Mouse (Mus musculus) embryonic stem cell, embryonic (primary cell): Measurements from ENCODE around the gene Paf1.

Experiments used
- CTCF ChIA-PET, 4 experiments: fragments of 300-600 bp in 2 of 4; fragments of 350-600 bp in 2 of 4; sonication (Branson Sonifier 250); formaldehyde crosslinking; loops; one replicate each; lab custom pipeline; 2022; ENCODE audit warnings: inconsistent platforms in 2 of 4; lab: Charles Lee
- POLR2A ChIA-PET, 4 experiments: fragments of 300-600 bp in 2 of 4; fragments of 350-600 bp in 2 of 4; sonication (Branson Sonifier 250); formaldehyde crosslinking; loops; one replicate each; lab custom pipeline; 2022; ENCODE audit warnings: antibody characterized with exemption in 4 of 4, inconsistent platforms in 1 of 4; lab: Charles Lee

The Paf1 gene

DNA sequence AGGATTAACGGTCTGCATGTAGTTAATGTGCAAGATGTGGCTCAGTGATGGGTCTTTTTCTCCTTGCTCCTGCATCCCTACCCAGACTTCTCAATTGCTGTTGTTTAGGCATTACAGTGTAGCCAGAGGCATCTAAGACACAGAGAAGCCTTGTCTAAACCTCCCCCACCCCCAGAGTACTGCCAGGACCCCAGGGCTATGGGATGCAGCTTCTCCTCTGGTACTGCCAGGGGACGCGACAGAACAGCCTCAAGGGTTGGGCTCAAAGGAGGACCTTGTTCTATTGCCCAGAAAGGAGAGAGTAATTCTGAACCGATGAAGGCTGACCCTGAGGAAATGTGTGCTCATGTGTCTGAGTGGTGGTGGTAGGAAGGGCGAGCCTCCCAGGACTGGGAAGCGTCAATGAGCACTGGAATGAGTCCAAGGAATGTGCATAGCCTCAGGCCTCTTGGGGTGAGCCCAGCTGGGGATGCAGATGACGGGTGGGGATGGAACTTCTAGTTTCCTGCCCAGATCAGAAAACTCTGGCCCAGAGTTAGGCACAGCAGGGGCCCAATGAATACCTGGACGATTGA lies 25.4 kb downstream of the Paf1 start:
- POLR2A ChIA-PET, result interaction anchor here in 3 of 4 experiments (0.6 to 1.9 kb wide), 8 partner anchors 13 to 475 kb away, joined by 3 to 7 read pairs (median 3); partner anchors contain the start of genes Med29 (in 2 of the 3), Paf1 (in 2 of the 3) and Gmfg (in 1 of the 3)
- CTCF ChIA-PET, result interaction anchor here in 2 of 4 experiments (0.6 to 1.7 kb wide), 3 partner anchors 18 to 226 kb away, joined by 3 to 5 read pairs (median 3); partner anchors contain the start of genes Gmfg (in 1 of the 2), Med29 (in 1 of the 2) and Paf1 (in 1 of the 2)

DNA sequence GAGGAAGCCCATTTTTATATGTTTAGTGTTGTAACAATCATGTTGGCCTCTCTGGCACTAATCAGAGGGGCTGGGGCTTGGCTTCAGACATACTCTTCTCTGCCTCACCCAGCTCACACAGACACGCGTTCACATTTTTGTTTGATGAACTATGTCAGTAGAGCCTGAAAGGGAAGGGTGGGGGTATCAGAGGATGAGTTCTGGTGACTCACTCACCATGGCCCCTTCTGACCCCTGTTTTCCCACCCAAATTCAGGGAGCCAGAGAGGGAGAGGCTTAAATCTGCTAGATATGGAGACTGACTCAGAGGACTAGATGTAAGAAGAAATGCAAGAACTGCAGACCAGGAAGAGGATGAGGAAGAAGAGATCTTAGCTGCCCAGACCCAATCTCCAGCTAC lies 26.7 kb downstream of the Paf1 start:
- POLR2A ChIA-PET, result interaction anchor here in 2 of 4 experiments (1.1 to 1.9 kb wide), 4 partner anchors 14 to 192 kb away, joined by 3 to 5 read pairs (median 4); partner anchors contain the start of genes Gmfg (in 1 of the 2) and Supt5 (in 1 of the 2)
- CTCF ChIA-PET, result no interaction called here

- ChIA-PET CTCF (interaction anchor here in 1 of 4 experiments (1.2 kb wide), 1 partner anchor 14 kb away, joined by 5 read pairs; the partner anchor contains the start of gene Gmfg), POLR2A (interaction anchor here in 2 of 4 experiments (0.6 to 1.8 kb wide), 6 partner anchors 13 to 1221 kb away, joined by 3 to 5 read pairs (median 3); partner anchors contain the start of genes Med29 (in 1 of the 2) and Paf1 (in 1 of the 2))
Measured at GRCm38 (mm10) chr7:28423018-28423417, 30.3 kb downstream of the Paf1 start.

- POLR2A ChIA-PET, result interaction anchor here in 2 of 4 experiments (1.0 to 1.9 kb wide), 6 partner anchors 8 to 352 kb away, joined by 3 to 8 read pairs (median 4); partner anchors contain the start of genes Gmfg (in 1 of the 2), Med29 (in 1 of the 2), Paf1 (in 1 of the 2) and Rps16 (in 1 of the 2)
- CTCF ChIA-PET, result interaction anchor here in 1 of 4 experiments (1.3 kb wide), 1 partner anchor 9 kb away, joined by 6 read pairs; the partner anchor contains the start of gene Gmfg
Measured at GRCm38 (mm10) chr7:28427738-28428137, 35.0 kb downstream of the Paf1 start.

- POLR2A ChIA-PET, result interaction anchor here in 1 of 4 experiments (0.5 to 1.0 kb wide), 3 partner anchors 37 to 561 kb away, joined by 3 read pairs; no protein-coding TSS in a partner anchor
- CTCF ChIA-PET, result no interaction called here
Measured at GRCm38 (mm10) chr7:28430512-28430911, 37.8 kb downstream of the Paf1 start.

- POLR2A ChIA-PET, result interaction anchor here in 2 of 4 experiments (0.5 to 1.9 kb wide), 4 partner anchors 16 to 165 kb away, joined by 3 to 7 read pairs (median 4); partner anchors contain the start of genes Med29 (in 2 of the 2) and Paf1 (in 2 of the 2)
- CTCF ChIA-PET, result interaction anchor here in 1 of 4 experiments (0.7 kb wide), 1 partner anchor 281 kb away, joined by 3 read pairs; no protein-coding TSS in a partner anchor
Measured at GRCm38 (mm10) chr7:28432252-28432651, 39.5 kb downstream of the Paf1 start.

DNA sequence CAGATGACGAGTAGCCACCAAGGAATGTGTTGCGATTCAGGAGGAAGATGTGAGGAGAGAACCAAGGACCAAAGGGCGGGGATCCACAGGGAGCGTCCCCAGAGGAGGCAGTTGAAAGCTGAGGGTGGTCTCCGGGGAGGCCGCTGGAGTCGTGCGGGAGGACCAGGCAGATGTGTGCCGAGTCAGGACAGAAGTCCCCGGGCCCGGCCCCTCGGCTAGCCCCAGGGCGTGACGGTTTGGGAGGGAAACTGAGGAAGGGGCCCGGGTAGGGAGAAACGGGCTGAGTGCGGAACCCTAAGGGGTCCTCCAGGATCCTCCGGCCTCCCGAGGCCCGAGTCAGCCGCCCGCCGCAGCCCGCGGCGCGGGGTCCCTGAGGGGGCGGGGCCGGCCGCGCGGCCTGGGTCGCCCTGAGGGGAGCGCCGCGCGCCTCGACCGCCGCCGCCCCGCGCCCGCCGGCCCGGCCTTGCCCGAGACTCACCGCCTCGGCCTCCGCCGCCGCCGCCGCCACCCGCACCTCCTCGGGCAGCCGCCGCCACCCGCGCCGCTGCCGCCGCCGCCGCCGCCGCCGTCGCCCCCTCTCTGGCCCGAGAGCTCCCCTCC lies 43.0 kb downstream of the Paf1 start:
- ChIA-PET POLR2A (interaction anchor here (0.6 to 3.9 kb wide), 44 partner anchors 8 to 546 kb away, joined by 3 to 51 read pairs (median 6); partner anchors contain the start of genes Med29 (in 3 of the 4), Mrps12 (in 3 of the 4), Paf1 (in 3 of the 4) and Pak4 (in 3 of the 4)), CTCF (interaction anchor here in 3 of 4 experiments (0.6 to 3.4 kb wide), 17 partner anchors 10 to 375 kb away, joined by 3 to 33 read pairs (median 5); partner anchors contain the start of genes Med29 (in 1 of the 3), Paf1 (in 1 of the 3) and Sars2 (in 1 of the 3))

GRCm38 (mm10) chr7:28436271-28436904 lies 43.6 kb downstream of the Paf1 start:
- ChIA-PET CTCF (interaction anchor here (0.5 to 3.4 kb wide), 47 partner anchors 8 to 792 kb away, joined by 3 to 33 read pairs (median 5); partner anchors contain the start of genes Eid2b (in 1 of the 4), Fbxo17 (in 1 of the 4), Med29 (in 1 of the 4) and Mrps12 (in 1 of the 4)), POLR2A (interaction anchor here (0.6 to 3.9 kb wide), 72 partner anchors 8 to 545 kb away, joined by 3 to 51 read pairs (median 4); partner anchors contain the start of genes Med29 (in 3 of the 4), Mrps12 (in 3 of the 4), Paf1 (in 3 of the 4) and Pak4 (in 3 of the 4))

DNA sequence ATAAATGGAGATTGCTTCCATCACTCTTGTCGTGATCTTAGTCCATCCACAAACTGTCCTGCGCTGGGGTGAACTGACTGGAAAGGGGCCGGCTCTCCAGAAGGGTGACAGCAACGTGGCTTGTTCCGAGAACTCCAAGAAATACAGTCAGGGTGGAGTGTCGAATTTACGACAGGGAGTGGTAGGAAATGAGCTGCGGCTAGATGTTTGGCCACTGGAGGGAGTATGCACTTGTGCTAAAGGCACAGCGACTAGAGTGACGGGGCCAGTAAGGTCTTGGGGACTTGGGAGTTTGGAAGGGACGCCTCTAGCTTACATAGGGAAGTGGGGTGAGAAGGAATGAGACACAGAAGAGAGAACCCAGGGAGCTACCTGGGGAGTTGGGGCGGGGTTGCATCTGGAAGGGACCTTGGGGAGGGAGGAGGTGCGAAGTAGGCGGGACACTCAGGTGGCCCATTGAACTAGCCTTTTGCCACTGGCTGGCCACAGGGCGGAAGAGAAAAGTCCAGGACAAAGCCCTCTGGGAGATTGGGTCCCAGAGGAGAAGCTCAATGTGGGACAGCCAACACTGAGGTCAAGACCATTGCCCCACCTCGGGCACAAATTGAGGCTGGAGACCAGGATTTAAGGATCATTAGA lies 44.3 kb downstream of the Paf1 start, which contains the start of gene Gmfg:
Gene Gmfg (plus strand): TSS at position 516 of the 639 bp plus-strand sequence.
- POLR2A ChIA-PET, result interaction anchor here (0.6 to 3.9 kb wide), 71 partner anchors 9 to 545 kb away, joined by 3 to 51 read pairs (median 4); partner anchors contain the start of genes Pak4 (in 3 of the 4), Rps16 (in 3 of the 4), Samd4b (in 3 of the 4) and Med29 (in 2 of the 4)
- CTCF ChIA-PET, result interaction anchor here (0.5 to 3.4 kb wide), 65 partner anchors 9 to 602 kb away, joined by 3 to 33 read pairs (median 4); partner anchors contain the start of genes Pak4 (in 2 of the 4), Samd4b (in 2 of the 4), Ech1 (in 1 of the 4) and Eid2b (in 1 of the 4)

DNA sequence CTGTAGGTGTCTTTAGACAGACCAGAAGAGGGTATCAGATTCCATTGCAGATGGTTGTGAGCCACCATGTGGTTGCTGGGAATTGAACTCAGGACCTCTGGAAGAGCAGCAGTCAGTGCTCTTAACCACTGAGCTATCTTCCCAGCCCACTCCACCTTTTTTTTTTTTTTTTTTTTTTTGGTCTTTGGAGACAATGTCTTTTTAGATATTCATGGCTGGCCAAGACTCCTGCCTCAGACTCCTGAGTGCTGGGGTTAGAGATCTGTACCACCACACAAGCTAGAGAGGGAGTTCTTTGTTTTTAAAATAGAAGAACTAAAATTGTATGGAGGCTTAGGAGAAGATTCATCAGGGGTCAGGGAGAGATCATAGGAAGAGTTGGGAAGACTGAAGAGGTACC lies 45.2 kb downstream of the Paf1 start:
- ChIA-PET POLR2A (interaction anchor here in 3 of 4 experiments (0.6 to 3.9 kb wide), 45 partner anchors 9 to 773 kb away, joined by 3 to 51 read pairs (median 6); partner anchors contain the start of genes Rps16 (in 3 of the 3), Med29 (in 2 of the 3), Paf1 (in 2 of the 3) and Pak4 (in 2 of the 3)), CTCF (interaction anchor here (0.5 to 3.4 kb wide), 31 partner anchors 8 to 557 kb away, joined by 3 to 33 read pairs (median 5); partner anchors contain the start of genes Pak4 (in 2 of the 4), Samd4b (in 2 of the 4), Fbxo17 (in 1 of the 4) and Med29 (in 1 of the 4))

- POLR2A ChIA-PET, result interaction anchor here (0.6 to 3.8 kb wide), 14 partner anchors 8 to 815 kb away, joined by 3 to 51 read pairs (median 6); partner anchors contain the start of genes Med29 (in 1 of the 4), Paf1 (in 1 of the 4), Pak4 (in 1 of the 4) and Samd4b (in 1 of the 4)
- CTCF ChIA-PET, result interaction anchor here (0.6 to 2.7 kb wide), 8 partner anchors 54 to 423 kb away, joined by 3 to 17 read pairs (median 6); partner anchors contain the start of genes Pak4 (in 1 of the 4) and Samd4b (in 1 of the 4)
Measured at GRCm38 (mm10) chr7:28438771-28439170, 46.0 kb downstream of the Paf1 start.

- CTCF ChIA-PET, result interaction anchor here (0.5 to 1.9 kb wide), 13 partner anchors 10 to 287 kb away, joined by 3 to 5 read pairs (median 3); no protein-coding TSS in a partner anchor
- POLR2A ChIA-PET, result interaction anchor here in 3 of 4 experiments (0.6 to 1.5 kb wide), 15 partner anchors 25 to 372 kb away, joined by 3 to 5 read pairs (median 3); partner anchors contain the start of genes Pak4 (in 2 of the 3), Samd4b (in 2 of the 3), Med29 (in 1 of the 3) and Mrps12 (in 1 of the 3)
Measured at GRCm38 (mm10) chr7:28440739-28441138, 48.0 kb downstream of the Paf1 start.

DNA sequence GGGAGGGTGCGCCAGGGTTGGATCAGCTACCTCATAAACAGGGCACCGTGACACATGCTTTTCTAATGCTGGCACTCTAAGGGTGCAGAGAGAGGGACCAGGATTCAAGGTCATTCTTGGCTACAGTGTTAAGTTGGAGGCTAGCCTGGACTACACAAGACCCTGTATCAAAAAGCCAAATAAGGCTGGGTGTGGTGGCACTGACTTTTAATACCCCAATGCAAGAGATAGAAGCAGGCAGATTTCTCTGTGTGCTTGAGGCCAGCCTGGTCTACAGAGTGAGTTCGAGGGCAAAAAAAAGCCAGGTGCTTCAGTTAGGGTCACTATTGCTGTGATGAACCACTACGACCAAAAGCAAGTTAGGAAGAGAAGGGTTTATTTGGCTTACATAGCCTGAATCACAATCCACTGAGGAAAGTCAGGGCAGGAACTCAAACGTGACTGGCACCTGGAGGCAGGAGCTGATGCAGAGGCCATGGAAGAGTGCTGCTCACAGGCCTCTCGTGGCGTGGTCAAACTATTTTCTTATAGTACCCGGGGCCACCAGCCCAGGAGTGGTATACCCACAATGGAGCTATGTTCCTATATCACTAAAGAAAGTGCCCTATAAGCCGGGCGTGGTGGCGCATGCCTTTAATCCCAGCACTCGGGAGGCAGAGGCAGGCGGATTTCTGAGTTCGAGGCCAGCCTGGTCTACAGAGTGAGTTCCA lies 49.2 kb downstream of the Paf1 start:
- ChIA-PET CTCF (interaction anchor here in 3 of 4 experiments (0.6 to 1.6 kb wide), 4 partner anchors 40 to 300 kb away, joined by 3 to 5 read pairs (median 3); no protein-coding TSS in a partner anchor), POLR2A (interaction anchor here (0.6 to 1.5 kb wide), 7 partner anchors 13 to 300 kb away, joined by 3 to 5 read pairs (median 3); partner anchors contain the start of genes Pak4 (in 2 of the 4), Samd4b (in 2 of the 4), Med29 (in 1 of the 4) and Mrps12 (in 1 of the 4))

GRCm38 (mm10) chr7:28442688-28443087 lies 49.9 kb downstream of the Paf1 start:
- CTCF ChIA-PET, result interaction anchor here in 3 of 4 experiments (0.6 to 0.7 kb wide), 3 partner anchors 33 to 300 kb away, joined by 3 read pairs; no protein-coding TSS in a partner anchor
- POLR2A ChIA-PET, result interaction anchor here (0.6 to 0.9 kb wide), 6 partner anchors 12 to 156 kb away, joined by 3 to 4 read pairs (median 3); partner anchors contain the start of genes Pak4 (in 2 of the 4) and Samd4b (in 2 of the 4)
